Mouse (Mus musculus): ENCODE results near the gene Dpf1.
A peak's percentile ranks its signal among the peaks of the same experiment; 100 is the strongest.

Gene Dpf1

GRCm38 (mm10) chr7:29303738-29304462, at the start of gene Dpf1:
Gene Dpf1 (plus strand): TSS chr7:29303951.
- DNase-seq = peak; percentile 95

GRCm38 (mm10) chr7:29255875-29256274, 47.9 kb upstream of the Dpf1 start:
- no peak for DNase-seq

GRCm38 (mm10) chr7:29257368-29257767, 46.4 kb upstream of the Dpf1 start:
- DNase-seq = no peak

GRCm38 (mm10) chr7:29259781-29260730, 43.7 kb upstream of the Dpf1 start:
- DNase-seq = peak; percentile 67

GRCm38 (mm10) chr7:29262151-29262550, 41.6 kb upstream of the Dpf1 start:
- no peak for DNase-seq

- DNase-seq = no peak
Observed at GRCm38 (mm10) chr7:29263831-29264230, 39.9 kb upstream of the Dpf1 start.

GRCm38 (mm10) chr7:29265636-29266035, 38.1 kb upstream of the Dpf1 start:
- DNase-seq = no peak

- no peak for DNase-seq
Observed at GRCm38 (mm10) chr7:29266931-29267330, 36.8 kb upstream of the Dpf1 start.

GRCm38 (mm10) chr7:29270445-29270844, 33.3 kb upstream of the Dpf1 start:
- no peak for DNase-seq

- DNase-seq = no peak
Observed at GRCm38 (mm10) chr7:29271687-29272465, 31.9 kb upstream of the Dpf1 start.

GRCm38 (mm10) chr7:29276715-29277114, 27.0 kb upstream of the Dpf1 start:
- DNase-seq = no peak

- DNase-seq = no peak
Observed at GRCm38 (mm10) chr7:29277510-29277909, 26.2 kb upstream of the Dpf1 start.

GRCm38 (mm10) chr7:29279261-29279660, 24.5 kb upstream of the Dpf1 start:
- DNase-seq = peak; percentile 55

- no peak for DNase-seq
Observed at GRCm38 (mm10) chr7:29279924-29280323, 23.8 kb upstream of the Dpf1 start.

GRCm38 (mm10) chr7:29280801-29281200, 22.9 kb upstream of the Dpf1 start:
- DNase-seq = peak; percentile 32

- DNase-seq = peak; percentile 80
Observed at GRCm38 (mm10) chr7:29281201-29282073, 22.3 kb upstream of the Dpf1 start, which contains the start of gene Spint2. Gene Spint2 (minus strand): TSS chr7:29281912.

- peak; percentile 56 for DNase-seq
Observed at GRCm38 (mm10) chr7:29282074-29282554, 21.6 kb upstream of the Dpf1 start.

GRCm38 (mm10) chr7:29283876-29284275, 19.9 kb upstream of the Dpf1 start:
- no peak for DNase-seq

GRCm38 (mm10) chr7:29284523-29284922, 19.2 kb upstream of the Dpf1 start:
- DNase-seq = no peak

GRCm38 (mm10) chr7:29287481-29287880, 16.3 kb upstream of the Dpf1 start:
- no peak for DNase-seq

GRCm38 (mm10) chr7:29288079-29288478, 15.7 kb upstream of the Dpf1 start:
- no peak for DNase-seq

All from retina, postnatal 1 day (tissue).